Mouse (Mus musculus): ENCODE results near the gene Nuak1. TPM values are rescaled to one million over a fixed set of nuclear protein-coding genes. Genes with fewer than 3 reads are reported as not detected.
A peak's percentile ranks its signal among the peaks of the same experiment; 100 is the strongest.

Nuak1 gene
- polyA plus RNA-seq, 1 experiment from 2014 or later = 5.7 TPM

- Histone ChIP-seq H3K9me3 (ENCODE audit: control insufficient read depth, low read length) (no peaks in the 10 kb centered on the region), H3K4me2 (replicated peaks; ENCODE audit: low read depth, low read length) (no peak overlapping the region), H3K27me3 (ENCODE audit: control insufficient read depth, insufficient read depth, low read length) (no peaks in the 10 kb centered on the region), H3K27ac (ENCODE audit: low read depth, low read length) (peak overlapping the region; percentile 58), H3K4me1 (replicated peaks; ENCODE audit: control insufficient read depth, insufficient read depth, low read length) (peaks cover 9% of the 10 kb centered on the region), H3K9ac (ENCODE audit: low read depth, low read length) (no peak overlapping the region), H3K36me3 (ENCODE audit: control insufficient read depth, insufficient read depth, low read length) (no peaks in the 10 kb centered on the region), H3K4me3 (ENCODE audit: low read depth, low read length) (no peak overlapping the region)
- 54% methylated on average over 8 of the region's 8 CpGs for WGBS
- DNase-seq (ENCODE audit: low spot score) (peak; percentile 6), ATAC-seq (ENCODE audit: low FRiP score) (no peak)
These were observed 40.4 kb upstream of the Nuak1 start for GRCm38 (mm10) chr10:84480667-84481326.

GRCm38 (mm10) chr10:84480146-84480545, 39.7 kb upstream of the Nuak1 start:
- Histone ChIP-seq H3K4me1 (replicated peaks; ENCODE audit: control insufficient read depth, insufficient read depth, low read length) (peaks cover 9% of the 10 kb centered on the region), H3K4me2 (replicated peaks; ENCODE audit: low read depth, low read length) (no peak overlapping the region), H3K4me3 (ENCODE audit: low read depth, low read length) (no peak overlapping the region), H3K36me3 (ENCODE audit: control insufficient read depth, insufficient read depth, low read length) (no peaks in the 10 kb centered on the region), H3K9me3 (ENCODE audit: control insufficient read depth, low read length) (no peaks in the 10 kb centered on the region), H3K9ac (ENCODE audit: low read depth, low read length) (no peak overlapping the region), H3K27ac (ENCODE audit: low read depth, low read length) (peak overlapping the region; percentile 58), H3K27me3 (ENCODE audit: control insufficient read depth, insufficient read depth, low read length) (no peaks in the 10 kb centered on the region)
- ATAC-seq (ENCODE audit: low FRiP score) (no peak), DNase-seq (ENCODE audit: low spot score) (peak; percentile 27)
- WGBS = 55% methylated on average over 4 of the region's 4 CpGs

GRCm38 (mm10) chr10:84477613-84478076, 37.2 kb upstream of the Nuak1 start:
- Histone ChIP-seq H3K27ac (ENCODE audit: low read depth, low read length) (0 out of 2 replicates have a peak overlapping the region, but pooled peaks have one; percentile 36), H3K4me2 (replicated peaks; ENCODE audit: low read depth, low read length) (no peak overlapping the region), H3K4me1 (replicated peaks; ENCODE audit: control insufficient read depth, insufficient read depth, low read length) (peaks cover 9% of the 10 kb centered on the region), H3K9ac (ENCODE audit: low read depth, low read length) (no peak overlapping the region), H3K9me3 (ENCODE audit: control insufficient read depth, low read length) (no peaks in the 10 kb centered on the region), H3K4me3 (ENCODE audit: low read depth, low read length) (no peak overlapping the region), H3K36me3 (ENCODE audit: control insufficient read depth, insufficient read depth, low read length) (no peaks in the 10 kb centered on the region), H3K27me3 (ENCODE audit: control insufficient read depth, insufficient read depth, low read length) (no peaks in the 10 kb centered on the region)
- 5% methylated on average over 3 of the region's 3 CpGs for WGBS
- DNase-seq (ENCODE audit: low spot score) (peak; percentile 73), ATAC-seq (ENCODE audit: low FRiP score) (peak; percentile 83)

GRCm38 (mm10) chr10:84477045-84477612, 36.7 kb upstream of the Nuak1 start:
- Histone ChIP-seq H3K4me3 (ENCODE audit: low read depth, low read length) (no peak overlapping the region), H3K9ac (ENCODE audit: low read depth, low read length) (no peak overlapping the region), H3K27me3 (ENCODE audit: control insufficient read depth, insufficient read depth, low read length) (no peaks in the 10 kb centered on the region), H3K27ac (ENCODE audit: low read depth, low read length) (no peak overlapping the region), H3K36me3 (ENCODE audit: control insufficient read depth, insufficient read depth, low read length) (no peaks in the 10 kb centered on the region), H3K9me3 (ENCODE audit: control insufficient read depth, low read length) (no peaks in the 10 kb centered on the region), H3K4me2 (replicated peaks; ENCODE audit: low read depth, low read length) (no peak overlapping the region), H3K4me1 (replicated peaks; ENCODE audit: control insufficient read depth, insufficient read depth, low read length) (peaks cover 9% of the 10 kb centered on the region)
- ATAC-seq (ENCODE audit: low FRiP score) (no peak), DNase-seq (ENCODE audit: low spot score) (peak; percentile 6)
- WGBS = 43% methylated on average over 4 of the region's 4 CpGs

GRCm38 (mm10) chr10:84467555-84468164, 27.3 kb upstream of the Nuak1 start:
- Histone ChIP-seq H3K4me2 (replicated peaks; ENCODE audit: low read depth, low read length) (no peak overlapping the region), H3K9ac (ENCODE audit: low read depth, low read length) (no peak overlapping the region), H3K4me1 (replicated peaks; ENCODE audit: control insufficient read depth, insufficient read depth, low read length) (no peaks in the 10 kb centered on the region), H3K27me3 (ENCODE audit: control insufficient read depth, insufficient read depth, low read length) (no peaks in the 10 kb centered on the region), H3K9me3 (ENCODE audit: control insufficient read depth, low read length) (no peaks in the 10 kb centered on the region), H3K4me3 (ENCODE audit: low read depth, low read length) (no peak overlapping the region), H3K36me3 (ENCODE audit: control insufficient read depth, insufficient read depth, low read length) (no peaks in the 10 kb centered on the region), H3K27ac (ENCODE audit: low read depth, low read length) (no peak overlapping the region)
- DNase-seq (ENCODE audit: low spot score) = no peak
- WGBS = 34% methylated on average over 6 of the region's 6 CpGs
- no peak for ATAC-seq (ENCODE audit: low FRiP score)

- no peak for ATAC-seq (ENCODE audit: low FRiP score)
- 58% methylated on average over 4 of the region's 4 CpGs for WGBS
These were observed 25.1 kb upstream of the Nuak1 start for GRCm38 (mm10) chr10:84465511-84465910.

GRCm38 (mm10) chr10:84460420-84461101, 20.2 kb upstream of the Nuak1 start:
- Histone ChIP-seq H3K4me1 (replicated peaks; ENCODE audit: control insufficient read depth, insufficient read depth, low read length) (no peaks in the 10 kb centered on the region), H3K36me3 (ENCODE audit: control insufficient read depth, insufficient read depth, low read length) (no peaks in the 10 kb centered on the region), H3K4me3 (ENCODE audit: low read depth, low read length) (no peak overlapping the region), H3K4me2 (replicated peaks; ENCODE audit: low read depth, low read length) (no peak overlapping the region), H3K9me3 (ENCODE audit: control insufficient read depth, low read length) (no peaks in the 10 kb centered on the region), H3K27ac (ENCODE audit: low read depth, low read length) (no peak overlapping the region), H3K9ac (ENCODE audit: low read depth, low read length) (no peak overlapping the region), H3K27me3 (ENCODE audit: control insufficient read depth, insufficient read depth, low read length) (no peaks in the 10 kb centered on the region)
- no peak for ATAC-seq (ENCODE audit: low FRiP score)
- WGBS = 84% methylated on average over 8 of the region's 8 CpGs
- DNase-seq (ENCODE audit: low spot score) = no peak

More at GRCm38 (mm10) chr10:84465511-84465910, 25.1 kb upstream of the Nuak1 start:
- no peaks in the 10 kb centered on the region for H3K36me3 ChIP-seq (ENCODE audit: control insufficient read depth, insufficient read depth, low read length)
- no peak for DNase-seq (ENCODE audit: low spot score)
- no peak overlapping the region for H3K4me2 ChIP-seq (replicated peaks; ENCODE audit: low read depth, low read length)
- H3K9ac ChIP-seq (ENCODE audit: low read depth, low read length) = no peak overlapping the region
- H3K4me1 ChIP-seq (replicated peaks; ENCODE audit: control insufficient read depth, insufficient read depth, low read length) = no peaks in the 10 kb centered on the region
- H3K9me3 ChIP-seq (ENCODE audit: control insufficient read depth, low read length) = no peaks in the 10 kb centered on the region
- H3K27ac ChIP-seq (ENCODE audit: low read depth, low read length) = no peak overlapping the region
- H3K27me3 ChIP-seq (ENCODE audit: control insufficient read depth, insufficient read depth, low read length) = no peaks in the 10 kb centered on the region
- H3K4me3 ChIP-seq (ENCODE audit: low read depth, low read length) = no peak overlapping the region

- Histone ChIP-seq H3K4me1 (replicated peaks; ENCODE audit: control insufficient read depth, insufficient read depth, low read length) (no peaks in the 10 kb centered on the region), H3K9ac (ENCODE audit: low read depth, low read length) (no peak overlapping the region), H3K27ac (ENCODE audit: low read depth, low read length) (no peak overlapping the region), H3K4me3 (ENCODE audit: low read depth, low read length) (no peak overlapping the region), H3K27me3 (ENCODE audit: control insufficient read depth, insufficient read depth, low read length) (no peaks in the 10 kb centered on the region), H3K9me3 (ENCODE audit: control insufficient read depth, low read length) (no peaks in the 10 kb centered on the region), H3K36me3 (ENCODE audit: control insufficient read depth, insufficient read depth, low read length) (no peaks in the 10 kb centered on the region), H3K4me2 (replicated peaks; ENCODE audit: low read depth, low read length) (no peak overlapping the region)
- DNase-seq (ENCODE audit: low spot score) (no peak), ATAC-seq (ENCODE audit: low FRiP score) (no peak)
- WGBS = 89% methylated on average over 5 of the region's 5 CpGs
These were observed 17.7 kb upstream of the Nuak1 start for GRCm38 (mm10) chr10:84458094-84458493.

Measured in hindbrain, embryonic 11.5 days (tissue).